Mouse (Mus musculus) urinary bladder, postnatal 36 days (tissue): ENCODE results near the gene Hoxd10.
A peak's percentile ranks its signal among the peaks of the same experiment; 100 is the strongest.

ENCODE experiments used
- DNase-seq, 2 experiments: peaks; one replicate each; pipeline ENCODE4 v3.0.0; 2022; ENCODE audit warnings: low spot score in 2 of 2, mixed read lengths in 1 of 2

Hoxd10 gene

DNA sequence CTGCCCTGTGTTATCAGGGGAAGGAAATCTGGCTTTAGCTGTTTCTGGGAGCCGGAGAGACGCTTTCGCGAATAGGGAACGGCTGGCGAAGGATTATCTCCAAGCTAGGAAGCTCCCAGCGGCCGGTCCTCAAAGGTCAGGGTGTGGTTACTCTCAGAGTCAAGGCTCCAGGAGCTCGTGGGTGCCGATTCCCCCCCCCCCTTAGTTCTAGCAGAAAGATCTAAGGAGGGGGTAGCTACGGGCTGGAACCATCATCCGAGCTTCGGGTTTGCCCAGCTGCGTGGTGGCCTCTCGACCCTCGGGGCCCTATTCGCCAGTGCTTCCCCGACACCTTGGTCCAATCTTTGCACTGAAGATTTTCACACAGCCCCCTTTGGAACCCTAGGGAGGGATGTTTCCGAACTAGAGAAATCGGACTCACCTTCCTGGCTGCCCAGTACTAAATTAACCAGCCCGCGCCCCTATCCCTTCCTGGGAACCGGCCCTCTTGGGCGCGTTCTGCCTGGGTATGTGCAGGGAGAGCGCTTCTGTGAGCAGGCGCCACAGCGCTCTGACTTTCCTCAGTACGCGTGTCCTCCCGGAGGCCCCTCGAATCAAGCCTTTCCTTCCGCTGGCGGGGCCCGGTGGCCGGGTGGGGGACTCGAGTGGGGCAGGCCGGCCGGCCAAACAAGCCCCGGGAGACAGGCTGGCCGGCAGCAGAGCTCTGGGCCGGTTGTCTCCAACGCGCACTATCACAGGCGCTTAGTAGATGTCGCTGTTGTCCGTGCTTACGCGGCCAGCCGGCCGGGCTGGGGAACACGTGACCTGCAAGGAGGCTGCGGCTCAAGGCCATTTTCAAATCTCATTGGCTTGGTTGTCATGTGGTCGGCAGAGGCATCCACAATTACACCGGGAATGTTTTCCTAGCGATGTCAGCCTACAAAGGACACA lies at the start of gene Hoxd10:
TSS of gene Hoxd10 (plus strand) at position 903 of the 930 bp plus-strand sequence.
- DNase-seq: peak; percentile 72 to 85

DNA sequence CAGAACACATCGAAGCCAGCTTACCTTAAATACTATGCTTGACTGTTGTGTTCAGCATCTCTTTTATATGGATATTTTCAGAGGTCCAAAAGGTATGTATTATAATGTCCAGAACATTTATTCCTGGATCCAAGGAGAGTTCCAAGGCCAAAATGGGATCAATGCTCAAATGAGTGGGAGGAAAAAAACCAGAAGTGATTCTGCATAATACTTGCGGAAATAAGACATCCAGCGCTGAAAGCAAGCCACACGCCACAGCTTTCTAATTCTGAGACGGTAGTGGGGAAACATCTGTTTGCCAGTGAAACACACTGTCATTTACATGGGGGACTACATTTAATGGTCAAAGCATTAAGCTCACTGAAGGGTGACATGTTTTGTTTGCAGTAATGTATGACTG lies 49.3 kb upstream of the Hoxd10 start:
- no peak for DNase-seq

DNA sequence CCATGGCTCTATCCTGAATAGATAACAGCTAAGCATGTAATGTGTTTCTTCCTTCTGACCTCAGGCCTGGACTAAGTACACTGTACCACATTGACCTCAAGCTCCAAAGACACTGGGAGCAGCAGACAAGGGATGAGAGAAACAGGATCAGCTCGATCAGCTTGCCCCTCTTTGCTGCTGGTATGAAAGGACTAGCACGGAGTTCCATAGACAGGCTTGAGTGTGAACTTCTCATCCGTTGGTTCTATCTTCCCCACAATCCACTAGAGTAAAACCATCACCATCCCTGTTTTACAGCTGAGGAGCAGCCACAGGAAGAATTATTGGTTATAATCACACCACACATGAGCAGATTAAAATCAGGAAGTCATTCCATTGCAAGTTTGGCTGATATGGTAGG lies 46.1 kb upstream of the Hoxd10 start:
- no peak for DNase-seq

DNA sequence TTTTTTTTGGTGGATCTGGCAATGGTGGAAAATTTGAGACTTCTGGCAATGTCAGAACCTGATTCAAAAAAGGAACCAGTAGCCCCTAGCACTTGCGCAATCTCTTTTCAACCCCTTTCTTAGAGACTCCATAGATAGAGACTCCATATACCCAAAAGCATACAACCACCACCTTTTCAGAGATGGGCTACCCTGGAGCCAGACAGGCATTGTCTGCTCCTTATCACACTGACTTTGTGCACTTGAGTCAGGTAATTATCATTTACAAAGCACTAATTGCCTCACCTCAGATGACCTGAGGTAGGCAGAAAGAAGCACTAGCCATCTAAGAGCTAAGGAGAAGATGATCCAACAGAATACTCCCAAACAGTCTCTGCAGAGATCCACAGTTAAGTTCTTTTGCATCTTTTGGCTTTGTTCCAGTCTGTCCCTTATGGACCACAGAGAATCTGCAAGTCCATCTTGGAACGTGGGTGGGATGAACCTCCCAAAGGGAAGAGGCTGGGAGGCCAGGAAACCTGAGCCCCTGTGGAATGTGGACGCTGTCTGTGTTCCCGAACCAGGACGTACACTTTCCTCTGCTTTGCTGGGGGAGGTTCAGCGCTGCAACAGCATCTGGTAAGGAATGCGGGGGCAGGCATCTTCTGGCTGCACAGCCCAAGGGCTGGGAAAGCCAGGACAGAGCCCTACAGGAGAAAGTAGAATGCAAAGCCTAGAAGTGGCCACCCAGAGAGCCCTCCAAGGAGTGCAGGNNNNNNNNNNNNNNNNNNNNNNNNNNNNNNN lies 44.5 kb upstream of the Hoxd10 start:
- no peak for DNase-seq

DNA sequence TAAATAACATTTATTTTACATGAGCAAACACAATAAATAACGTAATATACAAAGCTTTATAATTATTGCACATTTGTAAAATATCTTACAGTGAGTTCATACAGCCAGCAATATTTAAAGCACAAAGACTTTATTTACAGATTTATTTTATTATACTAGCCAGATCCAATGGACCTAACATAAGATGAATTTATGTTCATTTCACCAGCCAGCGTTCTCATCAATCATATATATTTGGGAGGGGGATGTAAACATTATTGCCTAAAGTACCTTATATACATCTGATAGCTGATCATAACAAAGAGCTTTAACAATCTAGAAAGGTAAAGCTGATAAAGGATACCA lies 38.8 kb upstream of the Hoxd10 start:
- no peak for DNase-seq

DNA sequence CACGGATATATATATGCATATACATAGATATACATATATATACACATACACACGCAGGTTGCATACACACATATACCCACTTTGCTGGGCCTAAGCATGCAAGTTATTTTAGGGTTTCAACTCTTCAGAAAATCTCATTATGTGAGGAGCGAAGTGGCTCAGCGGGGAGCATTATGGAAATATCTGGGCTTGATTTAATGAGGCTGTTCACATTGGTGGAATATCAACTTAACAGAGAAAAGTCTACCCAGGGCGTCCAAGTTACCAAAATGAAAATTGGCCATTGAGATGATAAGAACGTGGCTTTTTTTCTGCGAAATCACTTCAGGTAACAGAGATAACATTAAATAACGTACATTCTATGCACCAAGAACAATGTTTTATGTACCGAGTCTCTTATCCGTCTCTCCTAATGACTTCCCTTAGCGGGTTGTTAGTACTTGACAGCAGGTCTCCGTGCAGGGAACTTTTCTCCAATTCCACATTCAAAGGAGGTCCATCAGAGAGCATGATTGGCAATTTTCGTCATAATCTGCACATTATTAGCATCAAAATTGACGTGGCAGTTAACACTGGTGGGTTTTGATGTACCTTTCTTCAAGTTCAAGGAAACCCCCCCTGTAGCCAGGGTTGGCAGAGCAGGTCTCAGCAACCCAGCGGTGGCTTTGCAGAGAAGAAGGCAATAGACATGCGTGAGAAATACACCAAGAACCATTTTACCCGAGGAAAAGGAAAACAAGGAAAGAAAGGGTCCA lies 37.8 kb upstream of the Hoxd10 start:
- no peak for DNase-seq

DNA sequence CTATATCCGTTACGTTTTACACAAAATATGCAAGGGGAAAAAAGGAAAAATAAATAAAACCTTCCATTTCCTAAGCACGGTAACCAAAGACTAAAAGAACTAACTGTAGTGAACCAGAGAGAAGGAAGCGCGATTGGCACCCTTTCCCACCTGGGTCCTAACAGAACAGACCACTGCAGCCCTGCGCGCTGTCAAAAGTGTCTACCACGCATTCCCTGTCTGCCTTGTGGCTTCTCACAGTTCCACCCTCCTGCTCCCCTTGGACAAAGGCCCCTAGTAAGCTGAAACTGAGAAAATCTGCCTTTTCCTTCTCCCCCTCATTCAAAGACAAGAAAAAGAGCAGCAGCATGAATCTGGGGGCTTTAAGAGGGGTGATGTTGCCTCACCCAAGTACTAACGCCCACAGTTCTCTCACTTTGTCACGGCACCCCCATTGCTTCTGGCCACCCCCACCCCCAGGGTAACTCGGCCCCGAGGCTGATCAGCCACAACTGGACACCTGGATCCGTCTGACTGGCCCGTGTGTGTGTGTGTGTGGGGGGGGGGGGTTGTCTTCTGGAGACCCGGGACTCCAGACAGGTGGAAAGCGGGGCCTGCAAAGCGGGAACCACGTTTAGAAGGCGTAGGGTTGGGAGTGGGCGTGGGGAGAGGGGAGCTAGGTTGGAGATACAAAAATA lies 36.8 kb upstream of the Hoxd10 start:
- no peak for DNase-seq

DNA sequence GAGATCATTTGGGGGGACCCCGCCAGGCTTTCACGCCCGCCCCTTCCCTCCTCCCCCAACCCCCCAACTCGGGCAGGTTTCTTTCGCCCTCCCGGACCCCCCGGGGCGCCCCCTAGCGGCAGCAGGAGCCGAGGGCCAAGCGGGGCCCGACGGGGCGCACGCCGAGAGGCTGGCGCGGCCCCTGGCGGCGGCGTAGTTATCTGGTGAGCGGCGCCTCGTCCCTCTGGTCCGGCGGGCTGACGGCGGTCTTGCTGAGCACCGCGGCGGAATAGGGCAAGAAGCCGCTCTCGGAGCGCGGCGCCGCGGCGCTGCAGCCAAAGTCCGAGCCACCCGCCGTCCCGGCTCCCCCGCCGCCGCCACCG lies 36.3 kb upstream of the Hoxd10 start:
- DNase-seq: no peak

DNA sequence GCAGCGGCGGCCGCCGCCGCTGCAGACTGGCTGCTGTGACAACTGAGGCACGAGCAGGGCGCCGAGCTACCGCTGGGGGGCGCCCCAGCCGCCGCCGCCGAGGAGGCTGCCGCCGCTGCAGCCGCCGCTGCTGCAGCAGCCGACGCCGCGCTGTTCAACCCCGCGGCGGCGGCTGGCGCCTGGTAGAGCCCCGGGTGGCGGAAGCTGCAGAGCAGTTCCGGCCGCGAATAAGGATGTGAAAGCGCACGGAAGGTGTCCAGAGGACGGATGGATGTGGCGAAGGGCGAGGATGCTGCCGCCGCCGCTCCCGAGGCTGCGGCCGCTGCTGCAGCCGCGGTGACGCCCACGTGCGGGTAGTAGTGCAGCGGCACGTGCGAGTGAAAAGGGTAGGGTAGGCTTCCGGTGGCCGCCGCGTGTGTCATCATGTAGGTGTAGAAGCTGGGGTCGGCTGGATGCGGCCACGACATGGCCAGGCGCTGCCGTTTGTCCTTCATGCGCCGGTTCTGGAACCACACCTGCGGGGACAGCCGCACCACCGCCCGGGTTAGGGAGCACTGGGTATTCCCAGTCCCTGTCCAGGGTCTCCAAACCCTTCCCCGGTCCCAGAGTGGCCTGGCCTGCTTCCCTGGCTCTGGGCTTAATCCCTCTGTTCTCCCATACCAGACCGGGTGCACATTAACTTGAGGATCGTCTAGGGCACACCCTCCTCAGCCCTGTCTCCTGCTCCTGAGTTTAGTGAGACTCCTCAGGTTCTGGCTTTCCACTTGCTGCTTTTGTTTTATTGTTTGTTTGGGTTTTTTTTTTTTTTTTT lies 35.7 kb upstream of the Hoxd10 start:
- DNase-seq: no peak

DNA sequence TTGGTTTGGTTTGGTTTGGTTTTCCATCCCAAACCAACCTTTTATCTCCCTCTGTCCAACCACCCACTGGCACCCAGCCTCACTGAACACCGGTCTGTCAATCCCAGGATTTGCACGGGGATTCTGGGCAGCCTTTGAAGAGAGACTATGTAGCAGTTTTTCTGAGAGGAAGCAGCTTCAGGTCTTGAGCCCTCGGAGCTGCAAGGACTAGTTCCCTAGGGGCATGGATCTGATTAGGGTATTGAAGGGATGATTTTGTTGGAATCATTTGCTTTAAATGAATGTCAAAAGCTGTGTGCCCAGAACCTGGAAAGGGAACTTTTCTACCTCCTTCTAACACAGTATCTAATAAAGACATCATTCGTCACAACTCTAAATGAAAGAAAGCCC lies 35.1 kb upstream of the Hoxd10 start:
- no peak for DNase-seq

DNA sequence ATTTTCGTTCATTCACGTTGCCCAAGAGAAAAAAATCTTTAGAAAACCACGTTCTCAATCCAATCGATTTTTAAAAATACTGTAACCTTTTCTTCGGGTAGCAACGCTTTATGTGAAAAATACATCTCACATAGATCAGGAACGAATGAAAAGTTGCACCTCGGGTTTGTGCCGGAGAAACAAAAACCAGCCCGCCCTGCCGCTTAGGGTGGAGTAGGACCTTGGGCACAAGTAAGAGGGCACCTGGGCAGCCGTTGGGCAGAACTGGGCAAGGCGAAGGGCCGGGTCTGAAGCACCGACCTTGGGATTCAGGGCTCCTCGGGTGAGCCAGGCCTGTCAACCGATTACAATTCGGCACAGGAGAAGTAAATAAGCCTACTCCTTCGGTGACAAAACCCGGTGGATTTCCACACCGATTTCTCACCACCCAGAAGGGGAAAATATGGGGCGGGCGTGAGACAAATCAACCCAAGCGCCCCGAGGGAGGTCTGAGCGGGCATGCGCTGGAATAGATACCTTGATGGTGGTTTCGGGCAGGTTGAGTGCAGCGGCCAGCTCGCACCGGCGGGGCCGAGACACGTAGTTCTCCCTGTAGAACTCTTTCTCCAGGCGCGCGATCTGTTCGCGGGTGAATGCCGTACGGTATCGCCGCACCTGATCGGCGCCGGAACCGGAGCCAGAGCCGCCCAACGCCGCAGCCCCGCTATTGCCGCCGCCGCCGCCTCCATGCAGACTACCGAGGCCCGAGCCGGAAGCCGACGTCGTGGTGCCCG lies 34.3 kb upstream of the Hoxd10 start:
- DNase-seq: no peak

DNA sequence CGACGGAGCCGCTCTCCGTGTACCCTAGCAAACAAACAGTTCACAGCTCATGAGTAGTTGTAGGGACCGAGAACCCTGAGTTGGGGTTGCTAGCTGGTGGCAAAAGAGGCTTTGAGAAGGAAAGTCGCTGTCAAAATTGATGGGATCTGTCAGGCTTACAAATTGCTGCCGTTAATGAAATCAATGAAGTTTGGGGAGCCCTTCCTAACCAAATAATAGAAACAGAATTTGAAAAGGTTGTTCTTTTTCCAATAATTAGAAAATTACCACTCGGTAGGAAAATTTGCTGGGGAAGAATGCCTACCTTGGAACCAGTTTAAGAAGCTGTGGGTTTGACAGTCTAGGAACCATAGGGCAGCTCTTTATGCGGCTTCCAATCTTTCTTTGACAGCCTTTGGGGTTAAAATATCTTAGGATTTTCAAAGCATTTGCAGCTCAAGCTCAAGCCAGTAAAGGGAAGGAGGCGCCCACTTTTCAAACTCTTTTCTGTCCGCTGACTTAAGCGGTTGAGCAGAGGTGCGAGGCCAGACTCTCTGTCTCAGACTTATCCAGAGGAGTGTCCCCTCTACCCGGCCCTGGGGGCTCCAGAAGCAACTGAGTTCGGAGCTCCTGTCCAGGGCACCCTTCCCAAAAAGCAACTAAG lies 33.6 kb upstream of the Hoxd10 start:
- DNase-seq: no peak

DNA sequence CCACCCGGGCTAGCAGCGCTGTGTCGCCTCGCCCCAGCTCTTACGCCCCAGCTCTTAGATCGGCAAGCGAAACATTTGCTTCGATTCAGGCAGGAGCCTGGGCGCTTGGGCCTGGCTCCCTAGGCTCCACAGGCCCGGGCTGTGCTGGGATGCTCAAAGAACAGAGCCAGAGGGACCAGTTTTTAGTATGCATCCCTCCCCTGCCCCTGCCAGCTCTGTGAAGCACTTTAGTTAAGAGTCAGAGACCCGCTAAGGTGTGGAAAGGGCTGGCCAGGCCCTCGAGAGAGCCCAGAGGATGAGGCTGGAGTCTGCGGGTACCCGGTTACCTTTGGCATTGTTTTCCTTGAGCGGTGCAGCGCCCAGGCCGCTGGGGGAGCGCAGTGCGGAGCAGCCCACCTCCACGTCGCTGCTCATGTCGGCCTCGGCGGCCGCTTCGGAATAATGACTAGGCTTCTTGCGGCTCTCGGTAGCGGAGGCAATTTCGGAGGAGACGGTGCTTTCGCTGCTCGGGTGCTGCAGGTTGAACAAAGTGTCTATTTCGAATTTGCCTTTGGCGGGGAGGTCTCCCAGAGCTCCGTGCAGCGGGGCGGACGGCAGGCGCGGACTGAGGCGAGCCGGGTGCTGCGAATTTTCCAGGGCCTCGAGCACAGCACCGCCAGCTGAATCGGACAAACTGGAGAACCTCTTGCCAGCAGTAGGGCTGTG lies 32.9 kb upstream of the Hoxd10 start:
- no peak for DNase-seq

DNA sequence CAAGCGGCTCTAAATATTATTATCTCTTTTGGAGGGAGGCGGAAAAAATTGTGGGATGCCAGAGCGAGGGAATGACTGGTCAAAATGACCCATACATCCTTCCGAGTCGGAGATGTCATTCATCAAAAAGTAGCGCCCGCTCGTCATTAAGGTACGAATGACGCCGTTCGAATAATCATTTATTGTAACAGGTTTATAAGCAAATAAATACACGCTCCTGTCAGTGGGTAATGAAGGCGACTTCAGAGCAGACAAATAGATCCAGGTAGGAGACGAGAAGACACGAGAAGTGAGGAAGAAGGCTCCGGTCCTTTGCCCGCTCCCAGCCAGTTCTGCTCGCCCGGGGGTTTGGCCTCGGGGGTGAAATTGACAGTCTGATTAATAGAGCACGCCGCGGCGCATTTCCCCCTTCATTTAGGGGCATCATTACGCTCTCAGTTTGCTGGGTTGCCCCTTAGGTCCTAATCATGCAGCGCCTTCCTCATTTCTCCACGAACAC lies 32.2 kb upstream of the Hoxd10 start, which contains the start of gene Evx2:
TSS of gene Evx2 (minus strand) at position 51 of the 499 bp plus-strand sequence.
- DNase-seq: no peak

DNA sequence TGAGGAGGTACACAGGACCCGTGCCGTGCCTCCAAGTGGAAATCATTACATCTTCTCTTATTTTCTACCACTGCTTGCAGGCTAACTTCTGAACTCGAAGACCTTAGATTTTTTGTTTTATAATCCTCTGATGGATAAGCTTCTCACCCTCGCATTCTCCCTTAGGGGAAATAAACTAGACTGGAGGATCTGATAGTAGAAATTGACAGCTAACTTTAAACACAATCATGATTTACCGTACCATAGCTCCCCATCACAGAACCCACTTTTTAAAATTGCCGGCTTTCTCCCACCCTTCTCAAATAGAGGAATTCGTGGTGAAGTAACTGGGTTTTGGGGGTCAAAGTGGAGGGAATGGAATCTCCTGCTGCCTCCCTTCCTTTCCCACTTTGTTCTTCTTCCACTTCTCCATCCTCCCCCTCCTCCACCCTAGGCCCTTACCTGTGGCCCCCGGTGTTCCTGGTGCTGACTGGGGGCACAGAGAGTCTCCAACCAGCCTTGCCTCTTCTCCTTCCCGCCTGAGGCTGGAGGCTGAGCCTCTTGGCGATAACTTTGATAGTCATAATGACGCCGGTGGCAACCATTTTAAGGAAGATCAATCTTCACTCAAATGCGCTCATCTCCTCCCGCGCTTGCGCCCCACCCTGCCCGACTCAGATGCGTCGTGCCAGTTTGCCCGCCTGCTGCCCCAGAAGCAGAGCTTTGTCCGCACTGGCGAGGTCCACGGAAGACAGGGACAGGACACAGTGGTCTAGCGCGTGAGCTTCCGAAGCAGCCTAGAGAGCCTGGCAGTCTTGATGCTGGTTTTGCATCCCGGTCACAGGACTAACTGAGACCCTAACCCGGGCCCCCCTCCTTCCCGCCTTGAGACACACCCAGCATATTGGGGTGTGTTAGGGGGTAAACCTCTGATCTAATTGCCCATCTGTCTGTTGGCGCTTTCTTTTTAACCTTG lies 31.0 kb upstream of the Hoxd10 start:
- no peak for DNase-seq

DNA sequence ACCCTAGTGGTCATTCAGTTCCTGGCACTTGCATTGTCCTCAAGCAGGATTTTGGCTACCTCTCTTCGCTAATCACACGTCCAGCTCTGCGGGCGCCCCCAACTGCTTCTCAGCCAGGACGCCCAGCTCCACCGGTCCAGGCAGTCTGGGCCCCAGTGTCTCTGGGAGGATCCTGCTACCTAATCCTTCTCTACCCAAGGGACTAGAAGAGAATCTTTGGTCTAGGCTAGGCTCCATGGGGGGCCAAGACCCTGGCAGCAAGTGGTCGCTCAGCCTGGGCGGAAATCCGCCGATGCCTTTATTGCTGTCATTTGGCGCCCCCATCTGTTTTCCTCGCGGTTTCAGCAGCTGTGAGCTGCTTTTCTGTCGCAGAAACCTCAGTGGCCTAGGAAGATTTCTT lies 30.0 kb upstream of the Hoxd10 start:
- DNase-seq: no peak

DNA sequence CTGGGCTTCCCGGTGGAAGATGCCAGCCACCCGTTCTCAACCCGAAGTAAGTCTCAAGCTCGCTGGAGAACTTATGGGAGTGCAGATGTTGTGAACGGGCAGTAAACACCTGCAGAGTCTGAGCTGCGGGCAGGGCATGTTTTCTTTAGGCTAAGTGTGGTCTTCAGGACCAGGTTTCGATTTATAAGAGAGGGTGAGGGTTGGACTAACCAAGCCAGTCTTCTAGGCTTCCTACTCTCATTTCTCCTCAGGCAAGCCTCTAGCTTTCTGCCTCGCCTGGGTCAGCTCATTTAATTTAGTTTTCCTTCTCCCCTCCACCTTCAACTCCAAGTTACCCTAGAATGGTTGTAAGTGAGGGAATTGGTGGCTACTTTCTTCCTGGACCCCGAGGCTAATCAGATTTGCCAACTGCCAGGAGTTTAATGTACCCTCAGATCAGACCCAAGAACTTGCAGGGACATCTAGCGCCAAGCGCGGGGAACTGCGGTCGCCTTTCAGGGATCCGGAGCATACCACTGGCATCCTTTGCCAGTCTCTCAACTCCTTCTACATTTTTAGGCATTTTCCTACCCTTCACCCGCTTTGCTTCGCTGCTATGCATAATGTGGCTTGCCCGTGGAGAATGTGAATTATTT lies 28.3 kb upstream of the Hoxd10 start:
- DNase-seq: no peak
